Mouse (Mus musculus) ES-Bruce4 (cell line): ENCODE measurements around the gene Smug1.

Experiments
- CTCF ChIP-seq: IDR thresholded peaks from one replicate; pipeline ENCODE4 v1.8.1; 2011; ENCODE audit warnings: low read depth, low read length
- EP300 ChIP-seq: IDR thresholded peaks from 2 replicates; pipeline ENCODE4 v1.6.1; 2011; ENCODE audit warnings: low read depth, low read length; ENCODE audit not compliant: insufficient read depth
- POLR2A ChIP-seq: IDR thresholded peaks from one replicate; pipeline ENCODE4 v1.8.1; 2011; ENCODE audit warnings: low read length; ENCODE audit not compliant: insufficient read depth

- TF ChIP-seq CTCF = no peak
- TF ChIP-seq POLR2A = no peak
- TF ChIP-seq EP300 = no peak
Measured at GRCm38 (mm10) chr15:103125982-103126381, 40.9 kb downstream of the Smug1 start.
